Mouse (Mus musculus) skeletal muscle tissue, adult 2 months (tissue): Measurements from ENCODE around the gene Cdk11b.

Source experiments
- DNase-seq: peaks from one replicate; pipeline ENCODE4 v3.0.0-alpha.2; 2012; ENCODE audit warnings: low read depth, low spot score

The Cdk11b gene

GRCm38 (mm10) chr4:155624338-155625291 lies at the start of gene Cdk11b:
Gene Cdk11b, plus strand, starts transcription at chr4:155624854.
- peak; percentile 98 for DNase-seq

GRCm38 (mm10) chr4:155574931-155575330 lies 49.7 kb upstream of the Cdk11b start:
- DNase-seq = peak; percentile 79

GRCm38 (mm10) chr4:155575521-155575920 lies 49.1 kb upstream of the Cdk11b start:
- DNase-seq = no peak

- DNase-seq = peak; percentile 73
Observed at GRCm38 (mm10) chr4:155577132-155577531, 47.5 kb upstream of the Cdk11b start.

- DNase-seq = no peak
Observed at GRCm38 (mm10) chr4:155577741-155578140, 46.9 kb upstream of the Cdk11b start.

GRCm38 (mm10) chr4:155578336-155579125 lies 46.1 kb upstream of the Cdk11b start:
- DNase-seq = peak; percentile 80

GRCm38 (mm10) chr4:155580420-155580819 lies 44.2 kb upstream of the Cdk11b start:
- no peak for DNase-seq

GRCm38 (mm10) chr4:155582279-155582905 lies 42.3 kb upstream of the Cdk11b start:
- no peak for DNase-seq

GRCm38 (mm10) chr4:155589356-155589755 lies 35.3 kb upstream of the Cdk11b start:
- DNase-seq = no peak

- DNase-seq = no peak
Observed at GRCm38 (mm10) chr4:155591012-155591719, 33.5 kb upstream of the Cdk11b start.

GRCm38 (mm10) chr4:155593780-155594179 lies 30.9 kb upstream of the Cdk11b start:
- DNase-seq = no peak

- DNase-seq = no peak
Observed at GRCm38 (mm10) chr4:155595777-155596176, 28.9 kb upstream of the Cdk11b start.

- DNase-seq = no peak
Observed at GRCm38 (mm10) chr4:155596606-155597005, 28.0 kb upstream of the Cdk11b start.

GRCm38 (mm10) chr4:155598536-155598935 lies 26.1 kb upstream of the Cdk11b start:
- no peak for DNase-seq

- no peak for DNase-seq
Observed at GRCm38 (mm10) chr4:155599901-155600825, 24.5 kb upstream of the Cdk11b start.

- peak; percentile 89 for DNase-seq
Observed at GRCm38 (mm10) chr4:155601091-155601996, 23.3 kb upstream of the Cdk11b start, which contains the start of gene Slc35e2. Gene Slc35e2, plus strand, starts transcription at chr4:155601416.

- DNase-seq = no peak
Observed at GRCm38 (mm10) chr4:155601997-155602456, 22.6 kb upstream of the Cdk11b start.

- no peak for DNase-seq
Observed at GRCm38 (mm10) chr4:155602753-155603152, 21.9 kb upstream of the Cdk11b start.

GRCm38 (mm10) chr4:155603801-155604200 lies 20.9 kb upstream of the Cdk11b start:
- no peak for DNase-seq
